Mouse (Mus musculus): ENCODE measurements around the gene 2310022A10Rik. TPM values are rescaled to one million over a fixed set of nuclear protein-coding genes. Genes with fewer than 3 reads are reported as not detected.
"Not testable (repeated sequence)": the region's sequence is repeated elsewhere in the genome, so short reads cannot be mapped to it uniquely, and the experiment has no call there.

Gene 2310022A10Rik
- polyA plus RNA-seq, 1 experiment from 2014 or later = 31.0 TPM

- Histone ChIP-seq H3K4me2 (ENCODE audit: low read length) (no peak overlapping the region), H3K4me1 (ENCODE audit: control insufficient read depth in 2 of 2, insufficient read depth in 2 of 2, low read length in 2 of 2) (no peaks in the 10 kb centered on the region), H3K9me3 (ENCODE audit: control insufficient read depth, low read length) (no peaks in the 10 kb centered on the region), H3K27me3 (ENCODE audit: control insufficient read depth, insufficient read depth, low read length) (no peaks in the 10 kb centered on the region), H3K4me3 (ENCODE audit: control insufficient read depth in 1 of 2, insufficient read depth in 1 of 2, low read depth in 1 of 2, low read length in 2 of 2) (no peak overlapping the region), H3K36me3 (ENCODE audit: control insufficient read depth, insufficient read depth, low read length) (peaks cover 98% of the 10 kb centered on the region), H3K27ac (replicated peaks in 1 of 2; ENCODE audit: control insufficient read depth in 1 of 2, insufficient read depth in 1 of 2, low read depth in 2 of 2, low read length in 2 of 2) (no peak overlapping the region), H3K9ac (ENCODE audit: low read length) (no peak overlapping the region)
- WGBS = 68% methylated on average over 1 of the region's 1 CpGs
- no peak for ATAC-seq (ENCODE audit: insufficient number of reproducible peaks, insufficient read depth, low FRiP score, low read depth)
Measured at GRCm38 (mm10) chr7:27622234-27622633, 69.2 kb downstream of the 2310022A10Rik start.

GRCm38 (mm10) chr7:27624967-27625366 lies 71.9 kb downstream of the 2310022A10Rik start:
- no peak overlapping the region for H3K9ac ChIP-seq (ENCODE audit: low read length)
- no peak overlapping the region for H3K4me3 ChIP-seq (ENCODE audit: control insufficient read depth in 1 of 2, insufficient read depth in 1 of 2, low read depth in 1 of 2, low read length in 2 of 2)
- no peaks in the 10 kb centered on the region for H3K9me3 ChIP-seq (ENCODE audit: control insufficient read depth, low read length)
- H3K36me3 ChIP-seq (ENCODE audit: control insufficient read depth, insufficient read depth, low read length) = peaks cover 97% of the 10 kb centered on the region
- no peak overlapping the region for H3K27ac ChIP-seq (replicated peaks in 1 of 2; ENCODE audit: control insufficient read depth in 1 of 2, insufficient read depth in 1 of 2, low read depth in 2 of 2, low read length in 2 of 2)
- no peak overlapping the region for H3K4me2 ChIP-seq (ENCODE audit: low read length)
- ATAC-seq (ENCODE audit: insufficient number of reproducible peaks, insufficient read depth, low FRiP score, low read depth) = no peak
- H3K4me1 ChIP-seq (ENCODE audit: control insufficient read depth in 2 of 2, insufficient read depth in 2 of 2, low read length in 2 of 2) = no peaks in the 10 kb centered on the region
- H3K27me3 ChIP-seq (ENCODE audit: control insufficient read depth, insufficient read depth, low read length) = no peaks in the 10 kb centered on the region

- H3K9ac ChIP-seq (ENCODE audit: low read length) = no peak overlapping the region
- 89% methylated on average over 7 of the region's 7 CpGs for WGBS
- no peak for ATAC-seq (ENCODE audit: insufficient number of reproducible peaks, insufficient read depth, low FRiP score, low read depth)
- H3K4me3 ChIP-seq (ENCODE audit: control insufficient read depth in 1 of 2, insufficient read depth in 1 of 2, low read depth in 1 of 2, low read length in 2 of 2) = no peak overlapping the region
- no peak overlapping the region for H3K4me2 ChIP-seq (ENCODE audit: low read length)
- H3K4me1 ChIP-seq (ENCODE audit: control insufficient read depth in 2 of 2, insufficient read depth in 2 of 2, low read length in 2 of 2) = no peaks in the 10 kb centered on the region
- H3K27me3 ChIP-seq (ENCODE audit: control insufficient read depth, insufficient read depth, low read length) = no peaks in the 10 kb centered on the region
- H3K27ac ChIP-seq (replicated peaks in 1 of 2; ENCODE audit: control insufficient read depth in 1 of 2, insufficient read depth in 1 of 2, low read depth in 2 of 2, low read length in 2 of 2) = no peak overlapping the region
- H3K9me3 ChIP-seq (ENCODE audit: control insufficient read depth, low read length) = no peaks in the 10 kb centered on the region
- peaks cover 93% of the 10 kb centered on the region for H3K36me3 ChIP-seq (ENCODE audit: control insufficient read depth, insufficient read depth, low read length)
Measured at GRCm38 (mm10) chr7:27627707-27628106, 74.7 kb downstream of the 2310022A10Rik start.

GRCm38 (mm10) chr7:27628190-27628589 lies 75.2 kb downstream of the 2310022A10Rik start:
- WGBS = 95% methylated on average over 6 of the region's 6 CpGs
- Histone ChIP-seq H3K9me3 (ENCODE audit: control insufficient read depth, low read length) (no peaks in the 10 kb centered on the region), H3K27me3 (ENCODE audit: control insufficient read depth, insufficient read depth, low read length) (no peaks in the 10 kb centered on the region), H3K4me3 (ENCODE audit: control insufficient read depth in 1 of 2, insufficient read depth in 1 of 2, low read depth in 1 of 2, low read length in 2 of 2) (no peak overlapping the region), H3K4me2 (ENCODE audit: low read length) (no peak overlapping the region), H3K4me1 (ENCODE audit: control insufficient read depth in 2 of 2, insufficient read depth in 2 of 2, low read length in 2 of 2) (no peaks in the 10 kb centered on the region), H3K27ac (replicated peaks in 1 of 2; ENCODE audit: control insufficient read depth in 1 of 2, insufficient read depth in 1 of 2, low read depth in 2 of 2, low read length in 2 of 2) (no peak overlapping the region), H3K36me3 (ENCODE audit: control insufficient read depth, insufficient read depth, low read length) (peaks cover 93% of the 10 kb centered on the region), H3K9ac (ENCODE audit: low read length) (no peak overlapping the region)
- ATAC-seq (ENCODE audit: insufficient number of reproducible peaks, insufficient read depth, low FRiP score, low read depth) = no peak

- not testable (repeated sequence) for H3K27me3 ChIP-seq (ENCODE audit: control insufficient read depth, insufficient read depth, low read length); H3K4me1 ChIP-seq (ENCODE audit: control insufficient read depth in 2 of 2, insufficient read depth in 2 of 2, low read length in 2 of 2); H3K27ac ChIP-seq (replicated peaks in 1 of 2; ENCODE audit: control insufficient read depth in 1 of 2, insufficient read depth in 1 of 2, low read depth in 2 of 2, low read length in 2 of 2); H3K9ac ChIP-seq (ENCODE audit: low read length); ATAC-seq (ENCODE audit: insufficient number of reproducible peaks, insufficient read depth, low FRiP score, low read depth); H3K4me2 ChIP-seq (ENCODE audit: low read length); H3K9me3 ChIP-seq (ENCODE audit: control insufficient read depth, low read length); H3K4me3 ChIP-seq (ENCODE audit: control insufficient read depth in 1 of 2, insufficient read depth in 1 of 2, low read depth in 1 of 2, low read length in 2 of 2)
- H3K36me3 ChIP-seq (ENCODE audit: control insufficient read depth, insufficient read depth, low read length) = peaks cover 92% of the 10 kb centered on the region
- 81% methylated on average over 7 of the region's 7 CpGs for WGBS
Measured at GRCm38 (mm10) chr7:27628816-27629215, 75.8 kb downstream of the 2310022A10Rik start.

GRCm38 (mm10) chr7:27631439-27631838 lies 78.4 kb downstream of the 2310022A10Rik start:
- Histone ChIP-seq H3K27me3 (ENCODE audit: control insufficient read depth, insufficient read depth, low read length) (no peaks in the 10 kb centered on the region), H3K9me3 (ENCODE audit: control insufficient read depth, low read length) (no peaks in the 10 kb centered on the region), H3K9ac (ENCODE audit: low read length) (no peak overlapping the region), H3K27ac (replicated peaks in 1 of 2; ENCODE audit: control insufficient read depth in 1 of 2, insufficient read depth in 1 of 2, low read depth in 2 of 2, low read length in 2 of 2) (no peak overlapping the region), H3K36me3 (ENCODE audit: control insufficient read depth, insufficient read depth, low read length) (peaks cover 90% of the 10 kb centered on the region), H3K4me2 (ENCODE audit: low read length) (no peak overlapping the region), H3K4me1 (ENCODE audit: control insufficient read depth in 2 of 2, insufficient read depth in 2 of 2, low read length in 2 of 2) (no peaks in the 10 kb centered on the region), H3K4me3 (ENCODE audit: control insufficient read depth in 1 of 2, insufficient read depth in 1 of 2, low read depth in 1 of 2, low read length in 2 of 2) (no peak overlapping the region)
- ATAC-seq (ENCODE audit: insufficient number of reproducible peaks, insufficient read depth, low FRiP score, low read depth) = no peak
- WGBS = 96% methylated on average over 4 of the region's 4 CpGs

Other genes with a start within 250 kb of the 2310022A10Rik start
- gene Ltbp4, start 215.5 kb upstream of the 2310022A10Rik start, polyA plus RNA-seq (2014; fragmentation: Nextera tagmentation; extraction: Ambion mirVana) = 47.7 and 55.1 TPM in 2 replicates
- 18.3 and 22.0 TPM in 2 replicates for gene Shkbp1, start 197.2 kb upstream of the 2310022A10Rik start, polyA plus RNA-seq (2014; fragmentation: Nextera tagmentation; extraction: Ambion mirVana)
- not detected in 2 replicates for gene Gm20479, start 195.8 kb upstream of the 2310022A10Rik start, polyA plus RNA-seq (2014; fragmentation: Nextera tagmentation; extraction: Ambion mirVana)
- 0.15 and 0.20 TPM in 2 replicates for gene Sptbn4, start 105.5 kb upstream of the 2310022A10Rik start, polyA plus RNA-seq (2014; fragmentation: Nextera tagmentation; extraction: Ambion mirVana)
- 49.7 and 57.9 TPM in 2 replicates for gene Blvrb, start 105.3 kb upstream of the 2310022A10Rik start, polyA plus RNA-seq (2014; fragmentation: Nextera tagmentation; extraction: Ambion mirVana)
- 15.7 and 19.4 TPM in 2 replicates for gene Sertad3, start 79.5 kb upstream of the 2310022A10Rik start, polyA plus RNA-seq (2014; fragmentation: Nextera tagmentation; extraction: Ambion mirVana)
- 34.5 and 34.8 TPM in 2 replicates for gene Sertad1, start 66.3 kb upstream of the 2310022A10Rik start, polyA plus RNA-seq (2014; fragmentation: Nextera tagmentation; extraction: Ambion mirVana)
- 0.58 and 0.59 TPM in 2 replicates for gene Prx, start 53.9 kb upstream of the 2310022A10Rik start, polyA plus RNA-seq (2014; fragmentation: Nextera tagmentation; extraction: Ambion mirVana)
- gene Hipk4, start 30.0 kb upstream of the 2310022A10Rik start, polyA plus RNA-seq (2014; fragmentation: Nextera tagmentation; extraction: Ambion mirVana) = 0.24 and 0.26 TPM in 2 replicates
- 54.5 and 61.7 TPM in 2 replicates for gene Pld3, start within 50 bp of the 2310022A10Rik start, polyA plus RNA-seq (2014; fragmentation: Nextera tagmentation; extraction: Ambion mirVana)
- gene Akt2, start 38.3 kb downstream of the 2310022A10Rik start, polyA plus RNA-seq (2014; fragmentation: Nextera tagmentation; extraction: Ambion mirVana) = 66.5 and 76.0 TPM in 2 replicates
- gene Ttc9b, start 100.7 kb downstream of the 2310022A10Rik start, polyA plus RNA-seq (2014; fragmentation: Nextera tagmentation; extraction: Ambion mirVana) = 0.32 TPM in 1 of 2 replicates, not detected in the other
- gene Map3k10, start 121.4 kb downstream of the 2310022A10Rik start, polyA plus RNA-seq (2014; fragmentation: Nextera tagmentation; extraction: Ambion mirVana) = 3.8 and 4.3 TPM in 2 replicates
- 2.2 and 2.5 TPM in 2 replicates for gene Zfp607b, start 136.1 kb downstream of the 2310022A10Rik start, polyA plus RNA-seq (2014; fragmentation: Nextera tagmentation; extraction: Ambion mirVana)
- gene Zfp60, start 178.2 kb downstream of the 2310022A10Rik start, polyA plus RNA-seq (2014; fragmentation: Nextera tagmentation; extraction: Ambion mirVana) = 16.9 and 17.9 TPM in 2 replicates